Mouse (Mus musculus): ENCODE data around the gene Olfr541. TPM values are rescaled to one million over a fixed set of nuclear protein-coding genes. Genes with fewer than 3 reads are reported as not detected.
"Not testable (repeated sequence)": the region's sequence is repeated elsewhere in the genome, so short reads cannot be mapped to it uniquely, and the experiment has no call there.

Gene Olfr541
- polyA plus RNA-seq (2015; fragmentation: Nextera tagmentation; extraction: Ambion mirVana) = not detected in 2 replicates

DNA sequence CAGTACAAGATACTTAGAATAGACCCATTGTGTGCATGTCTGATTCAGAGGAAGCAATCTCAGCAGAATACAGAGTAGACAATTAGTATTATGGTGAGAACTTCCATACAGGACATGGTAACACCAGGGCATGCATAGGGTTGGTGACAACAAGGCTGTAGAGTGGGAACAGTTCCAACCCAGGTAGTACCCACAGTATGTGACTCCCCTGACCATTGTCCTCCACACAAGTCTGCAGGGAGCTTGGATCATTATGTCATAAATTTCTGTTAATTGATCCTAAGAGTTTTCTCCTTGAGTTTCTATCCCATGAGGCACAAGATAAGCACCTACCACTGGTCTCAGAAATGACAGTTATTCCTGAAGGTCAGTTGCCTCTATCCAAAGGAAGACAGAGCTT is at the start of gene Olfr541:
Olfr541 (plus strand) TSS at position 301 of the 400 bp plus-strand sequence.
- Histone ChIP-seq H3K27ac (ENCODE audit: low read length) (no peak within 1 kb of the TSS), H3K36me3 (ENCODE audit: control insufficient read depth, insufficient read depth) (no peaks in the 10 kb centered on the region), H3K4me3 (ENCODE audit: low read length) (no peak within 1 kb of the TSS), H3K4me2 (ENCODE audit: low read depth, low read length) (no peak within 1 kb of the TSS), H3K9me3 (replicated peaks; ENCODE audit: control insufficient read depth, low read length) (no peaks in the 10 kb centered on the region), H3K9ac (ENCODE audit: low read length) (no peak within 1 kb of the TSS), H3K4me1 (ENCODE audit: control insufficient read depth, insufficient read depth, low read length) (no peaks in the 10 kb centered on the region), H3K27me3 (ENCODE audit: control insufficient read depth, insufficient read depth, low read length) (no peaks in the 10 kb centered on the region)
- no peak for ATAC-seq (replicated peaks; ENCODE audit: extremely low read depth, insufficient read depth, low FRiP score)

DNA sequence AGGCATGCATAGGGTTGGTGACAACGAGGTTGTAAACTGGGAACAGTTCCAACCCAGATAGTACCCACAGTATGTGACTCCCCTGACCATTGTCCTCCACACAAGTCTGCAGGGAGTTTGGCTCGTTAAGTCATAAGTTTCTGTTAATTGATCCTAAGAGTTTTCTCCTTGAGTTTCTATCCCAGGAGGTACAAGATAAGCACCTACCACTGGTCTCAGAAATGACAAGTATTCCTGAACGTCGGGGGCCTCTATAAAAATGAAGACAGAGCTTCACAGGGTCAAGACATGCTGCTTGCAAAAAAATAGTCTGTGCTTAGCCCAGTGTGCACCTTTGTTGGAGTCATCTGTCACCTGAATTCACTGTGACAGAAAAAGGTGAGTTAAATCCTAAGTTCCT is 37.4 kb upstream of the Olfr541 start, which contains the start of gene Olfr539:
Olfr539 (plus strand) TSS at position 301 of the 400 bp plus-strand sequence.
- H3K27ac ChIP-seq (ENCODE audit: low read length) = no peak within 1 kb of the TSS
- H3K4me3 ChIP-seq (ENCODE audit: low read length) = no peak within 1 kb of the TSS
- H3K27me3 ChIP-seq (ENCODE audit: control insufficient read depth, insufficient read depth, low read length) = no peaks in the 10 kb centered on the region
- WGBS = 66% methylated on average over 4 of the region's 4 CpGs
- H3K4me1 ChIP-seq (ENCODE audit: control insufficient read depth, insufficient read depth, low read length) = no peaks in the 10 kb centered on the region
- H3K36me3 ChIP-seq (ENCODE audit: control insufficient read depth, insufficient read depth) = no peaks in the 10 kb centered on the region
- no peak within 1 kb of the TSS for H3K9ac ChIP-seq (ENCODE audit: low read length)
- no peak for ATAC-seq (replicated peaks; ENCODE audit: extremely low read depth, insufficient read depth, low FRiP score)
- H3K4me2 ChIP-seq (ENCODE audit: low read depth, low read length) = no peak within 1 kb of the TSS
- H3K9me3 ChIP-seq (replicated peaks; ENCODE audit: control insufficient read depth, low read length) = no peaks in the 10 kb centered on the region

DNA sequence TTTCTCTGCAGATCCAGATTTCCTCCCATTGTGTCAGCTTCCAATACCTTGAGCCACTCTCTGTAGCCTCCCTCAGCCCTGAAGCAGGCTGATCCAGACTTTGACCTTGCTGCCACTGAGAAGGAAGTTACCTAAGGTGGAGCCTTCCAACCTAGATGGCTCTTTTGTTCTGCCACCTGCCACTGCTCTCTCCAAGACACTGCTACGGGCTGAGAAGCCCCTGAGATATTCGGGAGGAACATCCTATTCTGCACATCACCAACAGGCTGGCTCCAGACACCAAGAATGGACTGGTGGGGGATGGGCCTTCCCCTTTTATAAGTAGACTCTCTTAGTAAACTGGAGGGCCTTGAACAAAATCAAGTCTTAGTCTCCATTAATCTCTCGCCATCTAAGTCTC is 26.4 kb upstream of the Olfr541 start:
- H3K4me1 ChIP-seq (ENCODE audit: control insufficient read depth, insufficient read depth, low read length); H3K9me3 ChIP-seq (replicated peaks; ENCODE audit: control insufficient read depth, low read length); H3K4me2 ChIP-seq (ENCODE audit: low read depth, low read length); H3K27ac ChIP-seq (ENCODE audit: low read length); H3K27me3 ChIP-seq (ENCODE audit: control insufficient read depth, insufficient read depth, low read length); H3K9ac ChIP-seq (ENCODE audit: low read length); ATAC-seq (replicated peaks; ENCODE audit: extremely low read depth, insufficient read depth, low FRiP score); H3K4me3 ChIP-seq (ENCODE audit: low read length); H3K36me3 ChIP-seq (ENCODE audit: control insufficient read depth, insufficient read depth): not testable (repeated sequence)
- 68% methylated on average over 3 of the region's 3 CpGs for WGBS

DNA sequence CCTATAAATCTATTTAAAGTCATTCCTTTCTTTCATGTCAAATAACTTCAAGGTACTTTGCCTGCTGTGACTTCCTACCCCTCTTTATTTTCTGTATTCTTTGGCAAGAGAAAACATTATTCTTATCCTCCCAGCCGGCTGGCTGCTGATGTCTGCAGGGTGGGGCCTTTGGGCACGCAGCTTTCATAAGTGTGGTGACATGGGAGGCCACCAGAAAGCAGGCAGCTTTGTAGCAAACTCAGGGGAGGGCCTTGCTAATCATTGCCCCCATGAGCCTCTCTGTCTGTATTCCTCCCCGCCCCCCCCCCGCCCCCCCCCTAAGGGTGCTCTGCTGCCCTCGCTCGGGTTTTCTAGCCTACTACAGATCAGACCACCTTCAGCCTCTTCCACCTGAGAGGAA is 21.2 kb upstream of the Olfr541 start:
- no peaks in the 10 kb centered on the region for H3K27me3 ChIP-seq (ENCODE audit: control insufficient read depth, insufficient read depth, low read length)
- 8% methylated on average over 5 of the region's 6 CpGs for WGBS
- no peaks in the 10 kb centered on the region for H3K36me3 ChIP-seq (ENCODE audit: control insufficient read depth, insufficient read depth)
- no peak for ATAC-seq (replicated peaks; ENCODE audit: extremely low read depth, insufficient read depth, low FRiP score)
- H3K4me2 ChIP-seq (ENCODE audit: low read depth, low read length) = no peak overlapping the region
- no peak overlapping the region for H3K9ac ChIP-seq (ENCODE audit: low read length)
- no peak overlapping the region for H3K4me3 ChIP-seq (ENCODE audit: low read length)
- H3K9me3 ChIP-seq (replicated peaks; ENCODE audit: control insufficient read depth, low read length) = peaks cover 5% of the 10 kb centered on the region; the same call in 1 of the 2 replicates
- no peaks in the 10 kb centered on the region for H3K4me1 ChIP-seq (ENCODE audit: control insufficient read depth, insufficient read depth, low read length)
- no peak overlapping the region for H3K27ac ChIP-seq (ENCODE audit: low read length)

DNA sequence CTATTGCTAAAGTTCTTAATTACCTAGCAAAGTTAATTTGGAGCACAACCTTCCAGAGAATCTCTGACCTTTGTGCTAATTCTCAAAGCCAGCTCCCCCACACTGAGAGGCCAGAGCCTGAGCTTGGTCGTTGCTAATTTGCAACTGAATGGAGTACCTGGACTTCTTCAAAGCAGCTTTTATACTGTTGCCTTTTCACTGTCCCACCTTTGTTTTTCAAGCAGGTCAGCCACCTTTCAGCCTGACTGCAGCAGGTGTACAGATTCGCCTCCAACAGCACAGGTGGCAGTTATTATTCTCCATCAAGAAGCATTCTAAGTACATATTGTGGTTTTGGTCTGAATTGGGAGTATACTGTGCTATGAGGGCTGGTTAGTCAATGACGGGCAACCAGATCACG is 17.5 kb upstream of the Olfr541 start:
- H3K4me2 ChIP-seq (ENCODE audit: low read depth, low read length); H3K4me3 ChIP-seq (ENCODE audit: low read length); H3K9ac ChIP-seq (ENCODE audit: low read length); ATAC-seq (replicated peaks; ENCODE audit: extremely low read depth, insufficient read depth, low FRiP score); H3K9me3 ChIP-seq (replicated peaks; ENCODE audit: control insufficient read depth, low read length); H3K27me3 ChIP-seq (ENCODE audit: control insufficient read depth, insufficient read depth, low read length); H3K4me1 ChIP-seq (ENCODE audit: control insufficient read depth, insufficient read depth, low read length); H3K36me3 ChIP-seq (ENCODE audit: control insufficient read depth, insufficient read depth); H3K27ac ChIP-seq (ENCODE audit: low read length): not testable (repeated sequence)
- 58% methylated on average over 4 of the region's 4 CpGs for WGBS

DNA sequence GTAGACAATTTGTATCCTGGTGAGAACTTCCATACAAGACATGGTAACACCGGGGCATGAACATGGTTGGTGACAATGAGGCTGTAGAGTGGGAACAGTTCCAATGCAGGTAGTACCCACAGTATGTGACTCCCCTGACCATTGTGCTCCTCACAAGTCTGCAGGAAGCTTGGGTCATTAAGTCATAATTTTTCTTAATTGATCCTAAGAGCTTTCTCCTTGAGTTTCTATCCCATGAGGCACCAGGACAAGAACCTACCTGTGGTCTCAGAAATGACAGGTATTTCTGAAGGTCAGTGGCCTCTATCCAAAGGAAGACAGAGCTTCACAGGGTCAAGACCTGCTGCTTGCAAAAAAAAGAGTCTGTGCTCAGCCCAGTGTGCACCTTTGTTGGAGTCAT is 15.4 kb upstream of the Olfr541 start, which contains the start of gene Olfr45:
Olfr45 (plus strand) TSS at position 301 of the 400 bp plus-strand sequence.
- H3K4me1 ChIP-seq (ENCODE audit: control insufficient read depth, insufficient read depth, low read length) = no peaks in the 10 kb centered on the region
- WGBS = 72% methylated on average over 1 of the region's 1 CpGs
- no peak within 1 kb of the TSS for H3K27ac ChIP-seq (ENCODE audit: low read length)
- H3K4me3 ChIP-seq (ENCODE audit: low read length) = no peak within 1 kb of the TSS
- no peak within 1 kb of the TSS for H3K4me2 ChIP-seq (ENCODE audit: low read depth, low read length)
- no peak for ATAC-seq (replicated peaks; ENCODE audit: extremely low read depth, insufficient read depth, low FRiP score)
- no peaks in the 10 kb centered on the region for H3K36me3 ChIP-seq (ENCODE audit: control insufficient read depth, insufficient read depth)
- H3K27me3 ChIP-seq (ENCODE audit: control insufficient read depth, insufficient read depth, low read length) = no peaks in the 10 kb centered on the region
- peaks cover 5% of the 10 kb centered on the region; the same call in 1 of the 2 replicates for H3K9me3 ChIP-seq (replicated peaks; ENCODE audit: control insufficient read depth, low read length)
- no peak within 1 kb of the TSS for H3K9ac ChIP-seq (ENCODE audit: low read length)

DNA sequence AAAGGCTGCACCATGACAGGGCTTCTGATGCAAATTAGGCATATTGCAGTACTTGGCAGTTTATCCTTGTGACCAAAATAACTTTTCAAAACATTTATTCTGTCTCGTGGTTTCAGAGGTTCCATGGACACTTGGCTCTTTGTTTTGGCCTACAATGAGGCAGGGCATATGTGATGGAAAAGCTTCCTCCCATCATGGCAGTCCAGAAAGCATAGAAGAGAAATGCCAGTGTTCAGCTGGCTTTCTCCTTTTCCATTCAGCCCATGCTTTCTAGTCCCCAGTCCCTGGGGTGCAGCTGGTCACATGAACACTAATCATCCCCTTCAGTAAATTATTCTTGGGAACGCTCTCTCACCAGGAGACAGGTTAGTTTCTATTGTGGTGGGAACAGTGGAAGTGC is 9.3 kb downstream of the Olfr541 start:
- no peak for ATAC-seq (replicated peaks; ENCODE audit: extremely low read depth, insufficient read depth, low FRiP score)
- no peak overlapping the region for H3K4me3 ChIP-seq (ENCODE audit: low read length)
- no peak overlapping the region for H3K27ac ChIP-seq (ENCODE audit: low read length)
- H3K4me1 ChIP-seq (ENCODE audit: control insufficient read depth, insufficient read depth, low read length) = no peaks in the 10 kb centered on the region
- WGBS = 65% methylated on average over 2 of the region's 2 CpGs
- no peak overlapping the region for H3K9ac ChIP-seq (ENCODE audit: low read length)
- H3K9me3 ChIP-seq (replicated peaks; ENCODE audit: control insufficient read depth, low read length) = no peaks in the 10 kb centered on the region
- no peak overlapping the region for H3K4me2 ChIP-seq (ENCODE audit: low read depth, low read length)
- no peaks in the 10 kb centered on the region for H3K36me3 ChIP-seq (ENCODE audit: control insufficient read depth, insufficient read depth)
- H3K27me3 ChIP-seq (ENCODE audit: control insufficient read depth, insufficient read depth, low read length) = no peaks in the 10 kb centered on the region

DNA sequence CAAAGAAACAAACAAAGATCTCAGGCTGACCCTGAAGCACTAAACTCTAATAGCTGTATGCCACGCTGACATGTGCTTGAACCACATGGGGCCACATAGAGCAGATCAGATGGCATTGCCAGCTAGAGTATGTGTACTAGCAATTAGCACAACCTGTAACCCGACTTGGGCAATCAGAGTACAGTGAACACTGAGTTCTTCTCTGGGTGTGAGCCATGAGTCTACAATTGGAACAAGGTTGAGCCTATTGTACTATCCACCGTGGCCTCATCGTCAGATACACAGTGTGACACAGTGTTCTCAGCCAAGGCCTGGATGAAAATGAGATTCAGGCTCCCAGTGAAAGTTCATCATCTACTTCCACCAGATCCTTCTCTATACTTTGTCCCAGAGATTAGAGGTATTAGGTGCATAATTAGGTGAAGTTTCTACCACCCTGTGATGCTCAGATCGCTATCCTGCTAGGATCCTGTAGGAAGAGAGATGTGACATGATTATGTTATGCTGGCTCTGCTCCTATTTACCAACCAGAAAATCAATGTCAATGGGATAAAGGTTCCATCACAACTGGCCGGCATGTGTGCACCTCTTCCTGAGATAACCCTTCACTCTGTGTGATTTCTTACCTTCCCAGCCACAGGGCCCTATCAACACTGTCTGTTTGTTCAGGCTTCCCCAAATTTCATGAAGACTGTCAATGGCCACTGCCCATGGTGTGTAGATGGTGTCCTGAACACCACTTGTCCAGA is 10.6 kb downstream of the Olfr541 start:
- Histone ChIP-seq H3K9ac (ENCODE audit: low read length) (no peak overlapping the region), H3K4me2 (ENCODE audit: low read depth, low read length) (no peak overlapping the region), H3K4me3 (ENCODE audit: low read length) (no peak overlapping the region), H3K27me3 (ENCODE audit: control insufficient read depth, insufficient read depth, low read length) (no peaks in the 10 kb centered on the region), H3K36me3 (ENCODE audit: control insufficient read depth, insufficient read depth) (no peaks in the 10 kb centered on the region), H3K27ac (ENCODE audit: low read length) (no peak overlapping the region), H3K4me1 (ENCODE audit: control insufficient read depth, insufficient read depth, low read length) (no peaks in the 10 kb centered on the region), H3K9me3 (replicated peaks; ENCODE audit: control insufficient read depth, low read length) (no peaks in the 10 kb centered on the region)
- 69% methylated on average over 6 of the region's 6 CpGs for WGBS
- no peak for ATAC-seq (replicated peaks; ENCODE audit: extremely low read depth, insufficient read depth, low FRiP score)

DNA sequence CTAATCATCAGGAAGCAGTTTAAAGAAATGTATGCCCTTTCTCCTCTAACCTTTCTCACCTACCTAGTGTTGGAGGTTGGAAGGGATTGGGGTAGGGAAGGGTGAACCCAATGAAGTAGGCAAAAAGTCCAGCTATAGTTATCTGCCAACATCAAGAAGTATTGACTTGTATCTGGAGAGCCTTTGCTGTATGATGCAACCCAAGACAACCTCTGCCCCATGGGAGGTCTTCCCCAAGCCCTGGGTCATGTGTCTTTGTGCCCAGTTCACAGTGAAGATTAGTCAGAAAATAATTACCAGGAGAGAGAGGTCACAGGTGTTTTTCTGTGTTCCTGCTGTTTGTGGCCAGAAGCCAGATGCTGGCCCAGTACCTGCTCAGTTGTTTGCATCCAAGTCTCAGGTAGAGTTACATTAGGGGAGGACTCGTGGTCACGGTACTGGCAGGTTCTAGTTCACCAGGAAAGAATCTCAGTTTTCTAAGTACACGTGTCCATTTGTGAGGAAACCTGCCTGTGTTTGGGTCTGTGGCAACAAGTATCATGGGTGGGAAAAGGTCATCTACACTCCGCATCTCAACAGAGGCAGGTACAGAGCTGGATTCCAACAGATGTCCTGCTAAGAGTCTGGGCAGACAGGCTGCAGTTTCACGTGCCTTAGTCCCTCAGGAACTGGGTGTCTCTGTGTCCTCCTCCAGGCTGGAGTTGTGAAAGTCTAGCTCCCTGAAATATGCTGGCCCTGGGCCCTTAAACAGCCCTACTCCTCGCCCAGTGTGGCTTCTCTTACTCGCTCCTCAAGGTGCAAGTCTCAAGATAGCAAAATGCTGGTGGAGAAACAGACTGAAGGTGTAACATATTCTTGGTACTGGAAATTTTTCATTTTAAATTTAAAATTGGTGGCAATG is 20.3 kb downstream of the Olfr541 start:
- no peak overlapping the region for H3K4me2 ChIP-seq (ENCODE audit: low read depth, low read length)
- no peaks in the 10 kb centered on the region for H3K9me3 ChIP-seq (replicated peaks; ENCODE audit: control insufficient read depth, low read length)
- no peak for ATAC-seq (replicated peaks; ENCODE audit: extremely low read depth, insufficient read depth, low FRiP score)
- H3K4me3 ChIP-seq (ENCODE audit: low read length) = no peak overlapping the region
- H3K36me3 ChIP-seq (ENCODE audit: control insufficient read depth, insufficient read depth) = no peaks in the 10 kb centered on the region
- no peaks in the 10 kb centered on the region for H3K4me1 ChIP-seq (ENCODE audit: control insufficient read depth, insufficient read depth, low read length)
- H3K9ac ChIP-seq (ENCODE audit: low read length) = no peak overlapping the region
- no peak overlapping the region for H3K27ac ChIP-seq (ENCODE audit: low read length)
- 67% methylated on average over 7 of the region's 7 CpGs for WGBS
- no peaks in the 10 kb centered on the region for H3K27me3 ChIP-seq (ENCODE audit: control insufficient read depth, insufficient read depth, low read length)

Data from heart, embryonic 16.5 days (tissue).